Mouse (Mus musculus): Measurements from ENCODE around the gene Emid1. TPM values are rescaled to one million over a fixed set of nuclear protein-coding genes. Genes with fewer than 3 reads are reported as not detected.

Emid1 gene
- polyA plus RNA-seq, 1 experiment from 2014 or later, result 59.1 TPM

DNA sequence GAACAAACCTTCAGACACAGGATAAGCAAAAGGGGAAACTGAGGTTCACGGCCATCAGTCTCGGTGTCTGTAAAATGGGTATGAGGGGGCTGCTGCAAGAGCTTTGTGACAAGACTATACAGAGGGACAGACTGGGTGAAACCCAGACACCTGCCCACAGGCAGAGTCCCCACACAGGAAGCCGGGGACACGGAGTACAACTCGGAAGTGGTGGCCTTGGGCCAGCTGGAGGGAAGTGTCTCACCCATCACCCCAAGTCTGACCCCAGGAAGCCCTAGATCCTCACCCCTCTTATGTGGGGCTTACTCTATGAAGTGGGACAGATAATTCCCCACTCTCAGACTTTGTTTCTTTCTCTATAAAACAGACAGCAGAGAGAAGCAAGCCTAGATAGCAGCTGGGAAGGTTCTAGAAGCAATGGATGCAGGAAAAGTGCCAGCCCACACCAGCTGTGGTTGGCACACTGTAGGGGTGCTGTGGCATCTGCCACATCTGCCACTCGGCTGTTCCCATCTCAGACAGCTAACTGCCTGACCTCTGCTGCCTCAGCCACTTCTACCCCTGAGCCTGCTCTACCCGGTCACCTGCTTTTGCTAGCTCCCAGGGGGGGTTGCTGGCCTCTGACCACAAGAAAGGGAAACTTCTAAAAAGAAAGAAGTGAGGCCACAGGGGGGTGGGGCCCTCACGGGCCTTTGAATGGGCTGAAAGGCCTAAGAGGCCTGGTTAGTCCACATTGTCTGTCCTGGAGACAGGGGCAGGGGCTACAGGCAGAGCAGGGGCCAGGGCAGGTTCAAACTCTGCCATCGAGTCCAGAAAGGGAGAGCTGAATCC is 1.4 kb downstream of the Emid1 start:
- Histone ChIP-seq H3K9me3 (replicated peaks; ENCODE audit: control insufficient read depth, low read length) (no peaks in the 10 kb centered on the region), H3K4me1 (ENCODE audit: control insufficient read depth, insufficient read depth, low read length) (peaks cover 32% of the 10 kb centered on the region), H3K4me3 (replicated peaks; ENCODE audit: low read length) (peak overlapping the region; percentile 69), H3K9ac (ENCODE audit: low read length) (peak overlapping the region; percentile 87), H3K27me3 (ENCODE audit: control insufficient read depth, insufficient read depth, low read length) (no peaks in the 10 kb centered on the region), H3K4me2 (ENCODE audit: low read depth, low read length) (peak overlapping the region; percentile 94), H3K27ac (ENCODE audit: low read length) (no peak overlapping the region; the same call in 1 of the 2 replicates), H3K36me3 (ENCODE audit: control insufficient read depth, insufficient read depth, low read length) (no peaks in the 10 kb centered on the region)
- WGBS, result 64% methylated on average over 9 of the region's 9 CpGs
- no peak for ATAC-seq (ENCODE audit: insufficient read depth, low FRiP score)

DNA sequence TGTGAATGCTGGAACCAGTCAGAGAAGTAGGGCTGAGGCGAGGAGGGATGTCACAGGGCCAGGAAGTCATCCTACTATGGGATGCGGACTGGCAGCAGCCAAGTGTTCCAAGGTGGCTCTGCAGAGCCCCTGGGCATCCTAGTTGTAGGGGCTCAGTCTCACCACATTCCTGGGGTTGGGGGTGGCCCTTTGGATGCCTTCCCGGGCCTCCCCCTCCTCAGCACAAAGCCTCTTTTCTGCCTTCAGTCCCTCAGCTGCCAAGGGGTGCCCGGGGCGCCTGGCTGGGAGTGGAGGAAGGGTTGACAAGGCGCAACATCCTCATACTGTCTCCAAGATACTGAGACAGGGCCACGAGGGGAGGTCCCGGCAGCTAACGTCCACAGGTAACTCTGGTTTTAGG is 2.1 kb downstream of the Emid1 start:
- 76% methylated on average over 9 of the region's 9 CpGs for WGBS
- Histone ChIP-seq H3K9me3 (replicated peaks; ENCODE audit: control insufficient read depth, low read length) (no peaks in the 10 kb centered on the region), H3K4me2 (ENCODE audit: low read depth, low read length) (peak overlapping the region; percentile 37), H3K27me3 (ENCODE audit: control insufficient read depth, insufficient read depth, low read length) (no peaks in the 10 kb centered on the region), H3K36me3 (ENCODE audit: control insufficient read depth, insufficient read depth, low read length) (no peaks in the 10 kb centered on the region), H3K27ac (ENCODE audit: low read length) (no peak overlapping the region), H3K9ac (ENCODE audit: low read length) (0 out of 2 replicates have a peak overlapping the region, but pooled peaks have one; percentile 19), H3K4me3 (replicated peaks; ENCODE audit: low read length) (no peak overlapping the region), H3K4me1 (ENCODE audit: control insufficient read depth, insufficient read depth, low read length) (peaks cover 25% of the 10 kb centered on the region)
- ATAC-seq (ENCODE audit: insufficient read depth, low FRiP score), result no peak

DNA sequence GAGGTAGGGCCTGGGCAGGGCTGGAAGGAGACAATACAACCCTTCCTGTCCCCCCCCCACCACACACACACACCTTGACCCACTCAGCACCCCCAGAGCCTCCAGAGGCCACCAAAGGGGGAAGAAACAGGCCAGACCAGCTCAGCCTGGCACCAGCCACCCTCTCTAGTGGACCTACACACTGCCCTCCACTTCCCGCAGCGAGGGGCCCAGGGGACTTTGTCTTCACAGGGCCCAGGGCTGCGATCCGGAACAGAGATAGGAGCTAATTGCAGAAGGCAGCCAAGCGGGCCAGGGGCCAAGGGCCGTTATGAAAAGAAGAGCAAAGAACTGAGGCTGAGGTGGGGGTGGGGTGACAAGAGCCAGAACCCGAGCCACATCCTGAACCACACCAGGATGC is 2.8 kb downstream of the Emid1 start:
- 27% methylated on average over 7 of the region's 7 CpGs for WGBS
- Histone ChIP-seq H3K9ac (ENCODE audit: low read length) (peak overlapping the region; percentile 43), H3K4me1 (ENCODE audit: control insufficient read depth, insufficient read depth, low read length) (peaks cover 22% of the 10 kb centered on the region), H3K27me3 (ENCODE audit: control insufficient read depth, insufficient read depth, low read length) (no peaks in the 10 kb centered on the region), H3K36me3 (ENCODE audit: control insufficient read depth, insufficient read depth, low read length) (no peaks in the 10 kb centered on the region), H3K4me2 (ENCODE audit: low read depth, low read length) (peak overlapping the region; percentile 37), H3K27ac (ENCODE audit: low read length) (peak overlapping the region; percentile 9; the same call in 1 of the 2 replicates), H3K4me3 (replicated peaks; ENCODE audit: low read length) (no peak overlapping the region), H3K9me3 (replicated peaks; ENCODE audit: control insufficient read depth, low read length) (no peaks in the 10 kb centered on the region)
- ATAC-seq (ENCODE audit: insufficient read depth, low FRiP score), result peak; percentile 54; the same call in 1 of the 2 replicates

DNA sequence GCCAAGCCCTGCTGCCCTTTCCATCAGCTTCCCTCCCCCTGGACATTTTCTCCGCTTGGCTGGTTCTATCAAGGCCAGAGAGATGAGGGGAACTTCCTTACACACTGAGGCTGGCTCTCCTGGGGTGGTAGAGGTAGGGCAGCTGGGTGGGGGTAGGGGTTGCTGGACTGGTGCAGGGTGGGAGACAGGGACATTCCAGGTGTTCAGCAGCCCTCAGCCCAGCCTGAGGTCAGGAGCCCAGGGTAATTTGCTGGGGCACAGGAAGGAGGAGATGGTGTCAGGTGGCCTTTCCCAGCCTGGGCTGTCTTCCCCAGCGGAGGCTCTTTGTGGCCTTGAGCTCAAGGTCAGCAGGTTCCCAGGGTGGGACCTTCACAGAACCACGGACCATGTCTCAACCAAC is 6.5 kb downstream of the Emid1 start:
- Histone ChIP-seq H3K4me2 (ENCODE audit: low read depth, low read length) (no peak overlapping the region), H3K4me3 (replicated peaks; ENCODE audit: low read length) (no peak overlapping the region), H3K9ac (ENCODE audit: low read length) (no peak overlapping the region), H3K36me3 (ENCODE audit: control insufficient read depth, insufficient read depth, low read length) (no peaks in the 10 kb centered on the region), H3K27me3 (ENCODE audit: control insufficient read depth, insufficient read depth, low read length) (no peaks in the 10 kb centered on the region), H3K27ac (ENCODE audit: low read length) (no peak overlapping the region), H3K4me1 (ENCODE audit: control insufficient read depth, insufficient read depth, low read length) (peaks cover 30% of the 10 kb centered on the region), H3K9me3 (replicated peaks; ENCODE audit: control insufficient read depth, low read length) (no peaks in the 10 kb centered on the region)
- no peak for ATAC-seq (ENCODE audit: insufficient read depth, low FRiP score)
- WGBS, result 79% methylated on average over 3 of the region's 3 CpGs

DNA sequence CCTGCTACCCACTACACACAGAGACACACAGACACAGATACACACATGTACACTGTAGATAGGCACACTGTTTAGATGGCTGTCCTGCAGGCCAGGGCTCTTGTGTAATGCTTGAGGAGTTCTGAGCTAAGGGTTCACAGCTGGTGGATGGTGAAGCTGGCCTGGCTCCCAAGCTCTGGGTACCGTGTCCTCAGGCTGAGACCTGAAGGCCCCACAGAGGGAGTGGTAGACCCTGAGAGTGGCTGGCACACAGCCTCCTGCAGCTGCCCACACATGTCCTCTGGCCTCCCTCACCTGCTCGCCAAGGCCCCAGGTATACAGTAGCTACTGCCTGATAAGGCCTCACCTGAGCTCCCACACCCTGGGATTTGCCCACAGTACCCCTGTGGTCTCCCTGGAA is 10.1 kb downstream of the Emid1 start:
- no peak for ATAC-seq (ENCODE audit: insufficient read depth, low FRiP score)
- 55% methylated on average over 2 of the region's 2 CpGs for WGBS
- H3K36me3 ChIP-seq (ENCODE audit: control insufficient read depth, insufficient read depth, low read length), result no peaks in the 10 kb centered on the region
- no peaks in the 10 kb centered on the region for H3K9me3 ChIP-seq (replicated peaks; ENCODE audit: control insufficient read depth, low read length)
- H3K4me3 ChIP-seq (replicated peaks; ENCODE audit: low read length), result no peak overlapping the region
- no peak overlapping the region for H3K4me2 ChIP-seq (ENCODE audit: low read depth, low read length)
- 0 out of 2 replicates have a peak overlapping the region, but pooled peaks have one; percentile 4 for H3K27ac ChIP-seq (ENCODE audit: low read length)
- H3K9ac ChIP-seq (ENCODE audit: low read length), result no peak overlapping the region
- H3K27me3 ChIP-seq (ENCODE audit: control insufficient read depth, insufficient read depth, low read length), result no peaks in the 10 kb centered on the region
- peaks cover 39% of the 10 kb centered on the region for H3K4me1 ChIP-seq (ENCODE audit: control insufficient read depth, insufficient read depth, low read length)

DNA sequence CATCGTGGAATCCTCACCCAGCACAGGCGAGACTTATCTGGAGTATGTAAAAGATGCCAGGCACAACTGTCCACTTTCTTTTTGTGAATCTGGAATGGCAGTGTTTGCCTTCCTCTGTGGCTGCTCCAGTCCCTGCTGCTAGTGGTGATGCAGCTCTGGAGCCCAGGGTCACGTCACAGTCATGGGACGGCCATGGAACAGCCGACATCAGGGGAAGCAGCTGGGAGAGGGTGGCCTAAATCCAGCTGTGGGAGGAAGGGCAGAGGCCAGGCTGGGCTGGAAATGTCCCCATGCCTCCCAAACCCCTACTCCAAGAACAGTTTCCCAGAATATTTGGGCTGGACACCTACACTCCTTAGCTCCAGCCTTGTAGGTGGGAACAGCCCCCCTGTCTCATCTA is 10.8 kb downstream of the Emid1 start:
- Histone ChIP-seq H3K4me3 (replicated peaks; ENCODE audit: low read length) (no peak overlapping the region), H3K27me3 (ENCODE audit: control insufficient read depth, insufficient read depth, low read length) (no peaks in the 10 kb centered on the region), H3K36me3 (ENCODE audit: control insufficient read depth, insufficient read depth, low read length) (no peaks in the 10 kb centered on the region), H3K9ac (ENCODE audit: low read length) (0 out of 2 replicates have a peak overlapping the region, but pooled peaks have one; percentile 0), H3K9me3 (replicated peaks; ENCODE audit: control insufficient read depth, low read length) (no peaks in the 10 kb centered on the region), H3K27ac (ENCODE audit: low read length) (peak overlapping the region; percentile 65), H3K4me1 (ENCODE audit: control insufficient read depth, insufficient read depth, low read length) (peaks cover 39% of the 10 kb centered on the region), H3K4me2 (ENCODE audit: low read depth, low read length) (no peak overlapping the region)
- 51% methylated on average over 5 of the region's 5 CpGs for WGBS
- no peak for ATAC-seq (ENCODE audit: insufficient read depth, low FRiP score)

DNA sequence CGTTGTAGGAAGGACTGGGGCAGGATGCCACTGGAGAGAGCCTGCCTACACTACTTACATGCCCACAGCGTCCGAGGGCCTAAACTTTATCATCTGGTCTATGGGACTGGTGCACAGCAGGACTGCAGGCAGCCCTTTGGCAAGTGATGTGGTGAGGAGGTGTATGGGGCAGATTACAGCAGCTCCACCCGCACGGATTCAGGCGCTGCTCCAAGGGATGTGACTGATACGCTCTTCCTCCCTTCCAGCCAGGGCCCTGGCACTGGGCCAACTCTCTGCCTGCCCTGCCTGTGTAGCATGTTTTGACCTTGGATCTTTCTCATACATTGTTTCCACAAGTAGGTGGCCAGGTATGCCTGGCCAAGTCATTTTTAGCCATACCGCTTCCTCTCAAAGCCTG is 11.4 kb downstream of the Emid1 start:
- Histone ChIP-seq H3K4me1 (ENCODE audit: control insufficient read depth, insufficient read depth, low read length) (peaks cover 39% of the 10 kb centered on the region), H3K9me3 (replicated peaks; ENCODE audit: control insufficient read depth, low read length) (no peaks in the 10 kb centered on the region), H3K27me3 (ENCODE audit: control insufficient read depth, insufficient read depth, low read length) (no peaks in the 10 kb centered on the region), H3K27ac (ENCODE audit: low read length) (peak overlapping the region; percentile 65), H3K4me3 (replicated peaks; ENCODE audit: low read length) (no peak overlapping the region), H3K36me3 (ENCODE audit: control insufficient read depth, insufficient read depth, low read length) (no peaks in the 10 kb centered on the region), H3K4me2 (ENCODE audit: low read depth, low read length) (no peak overlapping the region), H3K9ac (ENCODE audit: low read length) (peak overlapping the region; percentile 0; the same call in 1 of the 2 replicates)
- 28% methylated on average over 8 of the region's 8 CpGs for WGBS
- ATAC-seq (ENCODE audit: insufficient read depth, low FRiP score), result peak; percentile 2; the same call in 1 of the 2 replicates

DNA sequence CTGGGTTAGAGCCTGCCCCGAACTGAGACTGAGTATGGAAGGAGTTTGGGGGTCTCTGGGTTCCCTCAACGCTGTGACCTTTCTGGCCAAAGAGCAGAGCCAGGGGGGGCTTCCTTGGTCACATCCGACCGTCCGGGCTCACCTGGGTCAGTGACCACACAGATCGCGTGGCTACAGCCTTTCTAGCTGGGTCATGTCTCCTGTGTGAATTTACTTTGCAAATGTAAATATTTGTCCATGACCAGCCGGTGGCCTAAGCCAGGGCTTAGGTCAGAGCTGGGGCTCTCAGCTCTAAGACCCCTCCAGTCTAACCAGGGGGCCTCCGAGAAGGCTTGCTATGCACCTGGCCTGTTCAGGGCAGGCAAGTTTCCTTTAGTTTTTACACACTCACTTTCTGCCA is 12.7 kb downstream of the Emid1 start:
- Histone ChIP-seq H3K9me3 (replicated peaks; ENCODE audit: control insufficient read depth, low read length) (no peaks in the 10 kb centered on the region), H3K36me3 (ENCODE audit: control insufficient read depth, insufficient read depth, low read length) (no peaks in the 10 kb centered on the region), H3K4me2 (ENCODE audit: low read depth, low read length) (peak overlapping the region; percentile 29), H3K9ac (ENCODE audit: low read length) (peak overlapping the region; percentile 40), H3K4me3 (replicated peaks; ENCODE audit: low read length) (no peak overlapping the region), H3K4me1 (ENCODE audit: control insufficient read depth, insufficient read depth, low read length) (peaks cover 39% of the 10 kb centered on the region), H3K27me3 (ENCODE audit: control insufficient read depth, insufficient read depth, low read length) (no peaks in the 10 kb centered on the region), H3K27ac (ENCODE audit: low read length) (peak overlapping the region; percentile 73)
- no peak for ATAC-seq (ENCODE audit: insufficient read depth, low FRiP score)
- WGBS, result 37% methylated on average over 9 of the region's 9 CpGs

DNA sequence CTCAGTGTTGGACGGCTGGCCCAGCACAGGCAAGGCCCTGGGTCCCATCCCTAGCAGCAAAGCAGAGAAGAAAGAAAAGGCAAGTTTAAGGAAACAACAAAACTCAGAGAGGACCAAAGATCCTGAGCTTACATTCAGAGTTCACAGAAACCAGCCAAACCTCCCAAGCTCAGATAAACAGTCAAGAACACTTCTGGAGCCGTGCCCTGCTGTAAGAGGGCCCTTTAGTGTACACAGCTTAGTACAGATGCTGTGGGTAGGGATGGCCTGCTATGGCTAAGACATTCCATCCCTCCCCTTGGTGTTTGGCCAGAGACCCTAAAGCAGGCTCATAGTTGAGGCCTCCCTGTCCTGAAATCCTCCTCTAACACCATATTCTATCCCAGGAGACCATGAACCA is 13.4 kb downstream of the Emid1 start:
- Histone ChIP-seq H3K4me1 (ENCODE audit: control insufficient read depth, insufficient read depth, low read length) (peaks cover 39% of the 10 kb centered on the region), H3K4me3 (replicated peaks; ENCODE audit: low read length) (no peak overlapping the region), H3K36me3 (ENCODE audit: control insufficient read depth, insufficient read depth, low read length) (no peaks in the 10 kb centered on the region), H3K9me3 (replicated peaks; ENCODE audit: control insufficient read depth, low read length) (no peaks in the 10 kb centered on the region), H3K9ac (ENCODE audit: low read length) (no peak overlapping the region), H3K4me2 (ENCODE audit: low read depth, low read length) (no peak overlapping the region; the same call in 1 of the 2 replicates), H3K27me3 (ENCODE audit: control insufficient read depth, insufficient read depth, low read length) (no peaks in the 10 kb centered on the region), H3K27ac (ENCODE audit: low read length) (peak overlapping the region; percentile 73)
- WGBS, result 32% methylated on average over 2 of the region's 2 CpGs
- peak; percentile 45; the same call in 1 of the 2 replicates for ATAC-seq (ENCODE audit: insufficient read depth, low FRiP score)
